Mouse (Mus musculus): ENCODE data around the gene Tle4. TPM values are rescaled to one million over a fixed set of nuclear protein-coding genes. Genes with fewer than 3 reads are reported as not detected.

Tle4 gene
- polyA plus RNA-seq, 1 experiment = 0.41 TPM

GRCm38 (mm10) chr19:14416845-14417244 is 181.0 kb downstream of the Tle4 start:
- TF ChIP-seq GATA1 (IDR thresholded peaks at IDR 0.05; ENCODE audit: low read length) (no peak), TAL1 (IDR thresholded peaks at IDR 0.05; ENCODE audit: low read length) (no peak)
- Histone ChIP-seq H3K9me3 (ENCODE audit: control insufficient read depth, low read length) (no peaks in the 10 kb centered on the region), H3K27me3 (ENCODE audit: control insufficient read depth) (peaks cover 16% of the 10 kb centered on the region), H3K36me3 (ENCODE audit: control insufficient read depth) (no peaks in the 10 kb centered on the region), H3K4me3 (replicated peaks) (no peak overlapping the region), H3K4me1 (ENCODE audit: control insufficient read depth) (0 out of 2 replicates have a peak, but pooled peaks cover 2% of the 10 kb centered on the region)

- no peaks in the 10 kb centered on the region for H3K36me3 ChIP-seq (ENCODE audit: control insufficient read depth)
- H3K4me3 ChIP-seq (replicated peaks) = no peak overlapping the region
- 0 out of 2 replicates have a peak, but pooled peaks cover 2% of the 10 kb centered on the region for H3K4me1 ChIP-seq (ENCODE audit: control insufficient read depth)
- TF ChIP-seq TAL1 (IDR thresholded peaks at IDR 0.05; ENCODE audit: low read length) (no peak), GATA1 (IDR thresholded peaks at IDR 0.05; ENCODE audit: low read length) (no peak)
- peaks cover 16% of the 10 kb centered on the region for H3K27me3 ChIP-seq (ENCODE audit: control insufficient read depth)
- no peaks in the 10 kb centered on the region for H3K9me3 ChIP-seq (ENCODE audit: control insufficient read depth, low read length)
Measured at GRCm38 (mm10) chr19:14415996-14416395, 181.9 kb downstream of the Tle4 start.

- H3K27me3 ChIP-seq (ENCODE audit: control insufficient read depth) = peaks cover 16% of the 10 kb centered on the region
- H3K36me3 ChIP-seq (ENCODE audit: control insufficient read depth) = no peaks in the 10 kb centered on the region
- 0 out of 2 replicates have a peak, but pooled peaks cover 2% of the 10 kb centered on the region for H3K4me1 ChIP-seq (ENCODE audit: control insufficient read depth)
- no peaks in the 10 kb centered on the region for H3K9me3 ChIP-seq (ENCODE audit: control insufficient read depth, low read length)
- H3K4me3 ChIP-seq (replicated peaks) = no peak overlapping the region
- TF ChIP-seq GATA1 (IDR thresholded peaks at IDR 0.05; ENCODE audit: low read length) (no peak), TAL1 (IDR thresholded peaks at IDR 0.05; ENCODE audit: low read length) (no peak)
Measured at GRCm38 (mm10) chr19:14414957-14415356, 182.9 kb downstream of the Tle4 start.

GRCm38 (mm10) chr19:14406603-14407002 is 191.2 kb downstream of the Tle4 start:
- H3K4me3 ChIP-seq (replicated peaks) = no peak overlapping the region
- H3K9me3 ChIP-seq (ENCODE audit: control insufficient read depth, low read length) = no peaks in the 10 kb centered on the region
- H3K36me3 ChIP-seq (ENCODE audit: control insufficient read depth) = no peaks in the 10 kb centered on the region
- no peaks in the 10 kb centered on the region for H3K4me1 ChIP-seq (ENCODE audit: control insufficient read depth)
- H3K27me3 ChIP-seq (ENCODE audit: control insufficient read depth) = no peaks in the 10 kb centered on the region
- TF ChIP-seq TAL1 (IDR thresholded peaks at IDR 0.05; ENCODE audit: low read length) (no peak), GATA1 (IDR thresholded peaks at IDR 0.05; ENCODE audit: low read length) (no peak)
